Mouse (Mus musculus) midbrain, embryonic 10.5 days (tissue): Measurements from ENCODE around the gene Zfp708. TPM values are rescaled to one million over a fixed set of nuclear protein-coding genes. Genes with fewer than 3 reads are reported as not detected.

ENCODE experiments used
- DNase-seq: peaks from one replicate; pipeline ENCODE4 v3.0.0-alpha.2; 2017; ENCODE audit warnings: low spot score
- H3K27ac ChIP-seq: fragments of 300-500 bp; sonication (generic); replicated peaks from 2 replicates; pipeline ENCODE4 v1.5.1; 2016; ENCODE audit warnings: mild to moderate bottlenecking
- H3K27me3 ChIP-seq: fragments of 300-500 bp; sonication (generic); 2 replicates; pipeline ENCODE4 v1.6.1; 2016; ENCODE audit warnings: low read depth, mild to moderate bottlenecking; ENCODE audit not compliant: poor library complexity, severe bottlenecking
- H3K36me3 ChIP-seq: fragments of 300-500 bp; sonication (generic); 2 replicates; pipeline ENCODE4 v1.6.1; 2016; ENCODE audit warnings: mild to moderate bottlenecking, moderate library complexity
- H3K4me1 ChIP-seq: fragments of 300-500 bp; sonication (generic); 2 replicates; pipeline ENCODE4 v1.6.1; 2016
- H3K4me3 ChIP-seq: fragments of 300-500 bp; sonication (generic); 2 replicates; pipeline ENCODE4 v1.5.1; 2016; ENCODE audit warnings: mild to moderate bottlenecking, moderate library complexity
- H3K9me3 ChIP-seq: fragments of 300-500 bp; sonication (generic); replicated peaks from 2 replicates; pipeline ENCODE4 v1.6.1; 2016; ENCODE audit warnings: mild to moderate bottlenecking
- WGBS: fragments of 180-500 bp; shearing (Covaris S2); methylation state at CpG from one replicate; pipeline ENCODE4 v1.1.7; 2016; 5-methylcytosine and 5-hydroxymethylcytosine counted together
- polyA plus RNA-seq: library from polyadenylated mRNA; unstranded; fragments of >200 nt; fragmentation: Nextera tagmentation; extraction: Ambion mirVana; gene quantifications from 2 replicates; pipeline ENCODE4 v1.2.1, GENCODE M21; 2016

Gene Zfp708
- polyA plus RNA-seq, 1 experiment from 2014 or later = 5.6 TPM

DNA sequence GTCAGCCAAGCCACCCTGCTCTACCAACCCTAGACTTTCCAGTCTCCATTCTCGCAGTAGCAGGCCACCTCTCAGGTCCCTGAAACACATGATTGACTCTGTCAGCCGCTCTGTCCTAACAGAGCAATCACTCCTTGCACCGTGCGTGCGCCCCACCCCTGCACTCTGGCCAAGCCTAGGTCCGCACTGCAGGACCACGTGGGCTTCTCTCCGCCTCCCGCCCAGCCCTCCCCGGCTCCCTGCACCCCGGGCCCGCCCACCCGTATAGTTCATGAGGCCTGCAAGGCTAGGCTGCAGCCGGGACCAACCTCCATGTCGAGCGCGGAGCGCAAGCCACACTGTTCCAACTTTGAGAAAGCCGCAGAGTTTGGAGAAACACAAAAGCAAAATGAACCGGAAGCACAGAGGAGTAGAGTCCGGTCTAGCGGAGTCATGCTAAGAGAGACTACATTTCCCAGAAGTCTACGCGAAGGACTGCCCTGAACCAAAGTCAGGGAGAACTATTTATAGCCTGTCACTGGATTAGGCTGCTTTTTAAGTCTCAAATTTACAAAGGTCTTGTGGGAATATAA lies 16.5 kb downstream of the Zfp708 start:
- H3K4me3 ChIP-seq = peak overlapping the region; percentile 64
- H3K27ac ChIP-seq = peak overlapping the region; percentile 89
- peak; percentile 81 for DNase-seq
- H3K4me1 ChIP-seq = peaks cover 13% of the 10 kb centered on the region
- peaks cover 32% of the 10 kb centered on the region for H3K36me3 ChIP-seq
- H3K9me3 ChIP-seq = peaks cover 29% of the 10 kb centered on the region; the same call in 1 of the 2 replicates
- WGBS = under 1% methylated on average over 24 of the region's 24 CpGs
- no peaks in the 10 kb centered on the region for H3K27me3 ChIP-seq

DNA sequence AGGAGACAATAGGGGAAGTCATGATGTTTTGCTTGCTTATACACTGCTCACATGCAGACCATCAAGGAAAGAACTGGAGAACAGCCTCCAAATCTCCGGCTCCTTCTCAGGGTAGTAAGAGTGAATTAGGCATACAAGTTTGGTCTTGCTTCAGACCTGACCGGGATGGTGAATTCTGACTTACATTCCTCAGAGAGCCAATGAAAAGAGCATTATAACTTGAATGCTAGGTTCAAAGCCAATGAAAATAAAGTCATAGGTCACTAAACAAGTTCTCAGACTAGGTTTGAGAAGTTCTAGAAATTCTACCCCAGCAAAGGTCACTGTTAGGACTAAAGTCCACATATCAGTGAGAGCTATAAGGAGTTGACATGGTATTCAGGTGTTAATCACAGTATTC lies 20.5 kb downstream of the Zfp708 start:
- WGBS = 95% methylated on average over 2 of the region's 2 CpGs
- H3K27ac ChIP-seq = no peak overlapping the region
- DNase-seq = no peak
- peaks cover 66% of the 10 kb centered on the region for H3K36me3 ChIP-seq
- no peaks in the 10 kb centered on the region for H3K27me3 ChIP-seq
- H3K9me3 ChIP-seq = peaks cover 60% of the 10 kb centered on the region; the same call in 1 of the 2 replicates
- peaks cover 13% of the 10 kb centered on the region for H3K4me1 ChIP-seq
- no peak overlapping the region for H3K4me3 ChIP-seq

DNA sequence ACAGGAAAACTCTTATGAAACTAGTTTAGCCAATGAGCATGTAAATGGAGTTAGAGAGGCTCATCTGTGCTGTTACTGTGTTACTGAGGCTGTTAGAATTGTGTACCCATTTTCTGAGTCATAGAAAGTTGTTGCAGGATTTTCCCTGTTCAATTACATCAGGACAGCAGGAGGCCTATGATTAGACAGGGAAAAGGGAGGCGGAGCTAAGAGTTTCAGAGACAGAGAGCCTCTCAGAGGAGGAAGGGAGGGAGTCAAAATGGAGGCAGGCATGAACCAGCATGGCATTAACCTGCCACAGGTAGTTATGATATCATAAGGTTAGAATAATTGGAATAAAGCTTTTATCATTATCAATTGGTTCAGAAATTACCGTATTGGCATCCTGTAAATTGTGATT lies 25.0 kb downstream of the Zfp708 start:
- Histone ChIP-seq H3K36me3 (peaks cover 94% of the 10 kb centered on the region), H3K27ac (no peak overlapping the region), H3K27me3 (no peaks in the 10 kb centered on the region), H3K9me3 (peaks cover 88% of the 10 kb centered on the region), H3K4me3 (no peak overlapping the region), H3K4me1 (no peaks in the 10 kb centered on the region)
- DNase-seq = no peak
- WGBS = 92% methylated on average over 2 of the region's 2 CpGs

DNA sequence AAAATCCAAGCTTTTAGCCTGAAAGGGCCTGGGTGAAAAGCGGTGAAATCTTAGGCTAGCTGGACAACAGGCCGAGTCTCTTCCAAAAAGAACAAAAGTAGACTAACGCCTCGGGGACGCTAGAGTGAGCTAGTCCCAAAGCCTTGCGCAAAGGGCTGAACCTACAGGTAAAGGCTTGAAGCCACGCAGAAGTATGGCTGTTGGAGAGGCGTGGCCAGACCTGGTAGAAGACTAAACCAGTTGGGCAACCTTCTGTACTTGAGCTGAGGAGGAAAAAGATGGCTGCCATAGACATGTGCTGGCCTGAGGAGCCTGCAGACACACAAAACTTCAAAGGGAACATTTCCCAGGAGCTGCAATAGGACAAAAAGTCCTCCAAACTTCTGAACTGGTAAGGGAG lies 32.4 kb downstream of the Zfp708 start:
- Histone ChIP-seq H3K4me1 (peaks cover 2% of the 10 kb centered on the region), H3K4me3 (no peak overlapping the region), H3K27ac (no peak overlapping the region), H3K9me3 (peaks cover 55% of the 10 kb centered on the region), H3K27me3 (no peaks in the 10 kb centered on the region), H3K36me3 (peaks cover 37% of the 10 kb centered on the region)
- no peak for DNase-seq
- WGBS = 87% methylated on average over 8 of the region's 8 CpGs

DNA sequence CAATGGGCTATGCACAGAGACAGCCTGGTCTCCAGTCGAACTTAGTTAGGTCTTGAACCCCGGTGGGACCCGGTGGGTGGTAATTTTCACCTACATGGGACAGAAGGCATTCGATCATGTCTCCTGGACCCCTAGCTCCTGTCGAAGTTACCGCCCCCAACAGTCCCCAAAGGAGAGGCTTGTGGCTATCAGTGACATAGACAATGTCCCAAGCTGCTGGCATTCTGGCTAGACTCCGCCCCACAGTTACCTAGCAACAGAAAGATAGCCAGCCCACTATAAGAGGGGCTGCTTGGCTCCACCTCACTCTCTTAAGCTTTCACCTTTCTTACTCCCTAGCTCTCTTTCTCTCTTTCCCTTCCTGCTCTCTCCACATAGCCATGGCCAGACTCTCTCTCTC lies 35.3 kb downstream of the Zfp708 start:
- DNase-seq = no peak

DNA sequence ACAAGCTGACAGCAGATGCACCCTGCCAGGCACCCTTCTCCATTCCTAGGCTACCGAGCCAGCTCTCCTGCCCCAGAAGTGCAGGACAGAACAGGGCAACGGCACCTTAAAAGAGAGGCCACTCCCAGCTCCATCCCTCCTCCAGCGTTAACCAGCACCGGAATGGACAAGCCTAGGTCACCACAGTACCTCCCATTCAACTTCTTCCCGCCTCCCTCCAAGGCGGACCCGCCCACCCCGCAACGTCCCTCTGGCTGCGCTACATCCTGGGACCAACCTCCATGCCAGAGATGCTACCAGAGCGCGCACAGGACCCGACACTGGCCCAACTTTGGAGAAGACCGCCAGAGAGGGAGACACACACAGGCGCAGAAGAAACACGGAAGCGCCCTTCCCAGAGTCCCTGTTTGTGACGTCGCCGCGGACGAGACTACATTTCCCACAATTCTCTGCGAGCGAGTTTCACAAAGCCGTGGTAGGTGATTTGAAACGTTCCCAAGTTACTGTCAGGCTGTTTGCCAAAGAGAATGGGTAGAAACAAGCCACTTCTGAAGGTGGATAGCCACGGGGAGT lies 36.9 kb downstream of the Zfp708 start, which contains the start of gene Zfp712:
Zfp712 (minus strand) TSS at position 385 of the 573 bp plus-strand sequence.
- WGBS = under 1% methylated on average over 27 of the region's 27 CpGs
- peak; percentile 87 for DNase-seq
- Histone ChIP-seq H3K27ac (peak within 1 kb of the TSS; percentile 86), H3K27me3 (no peaks in the 10 kb centered on the region), H3K4me3 (peak within 1 kb of the TSS; percentile 74), H3K9me3 (peaks cover 29% of the 10 kb centered on the region; the same call in 1 of the 2 replicates), H3K4me1 (peaks cover 7% of the 10 kb centered on the region), H3K36me3 (peaks cover 8% of the 10 kb centered on the region; the same call in 1 of the 2 replicates)

More for the DNA sequence above, 35.3 kb downstream of the Zfp708 start:
- Histone ChIP-seq H3K4me3 (no peak overlapping the region), H3K9me3 (peaks cover 38% of the 10 kb centered on the region; the same call in 1 of the 2 replicates), H3K4me1 (peaks cover 7% of the 10 kb centered on the region), H3K36me3 (peaks cover 12% of the 10 kb centered on the region), H3K27me3 (no peaks in the 10 kb centered on the region), H3K27ac (no peak overlapping the region)
- 56% methylated on average over 7 of the region's 7 CpGs for WGBS

DNA sequence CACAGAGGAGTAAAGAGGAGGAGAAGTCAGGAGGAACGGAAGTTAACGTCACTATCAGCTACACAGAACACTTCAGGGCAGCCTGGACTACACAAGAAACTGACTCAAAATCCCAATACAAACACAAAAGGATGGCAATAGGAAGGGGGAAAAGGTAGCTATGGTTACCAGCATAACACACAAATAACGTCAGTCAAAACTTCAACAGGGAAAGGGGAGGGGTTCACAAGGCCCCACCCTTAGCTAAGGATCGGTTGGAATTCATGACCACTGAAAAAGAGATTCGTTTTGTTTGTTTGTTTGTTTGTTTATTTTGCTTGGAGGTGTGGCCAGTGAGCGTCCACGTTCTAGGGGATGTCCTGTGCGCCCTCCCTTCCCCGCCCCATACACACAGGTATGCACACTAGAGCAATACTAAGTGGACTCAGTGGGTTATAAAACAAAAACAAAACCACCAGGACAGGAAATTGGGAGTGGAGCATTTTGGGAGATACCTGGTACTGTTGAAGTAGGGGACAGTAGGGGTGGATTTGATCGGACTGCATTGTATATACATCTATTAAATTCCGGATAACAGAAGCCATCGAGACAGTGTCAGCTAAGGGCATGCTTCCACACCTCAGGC lies 37.5 kb downstream of the Zfp708 start:
- peak overlapping the region; percentile 74 for H3K4me3 ChIP-seq
- WGBS = 4% methylated on average over 12 of the region's 12 CpGs
- H3K27me3 ChIP-seq = no peaks in the 10 kb centered on the region
- no peak for DNase-seq
- peaks cover 25% of the 10 kb centered on the region; the same call in 1 of the 2 replicates for H3K9me3 ChIP-seq
- H3K4me1 ChIP-seq = peaks cover 7% of the 10 kb centered on the region
- H3K27ac ChIP-seq = peak overlapping the region; percentile 86
- 0 out of 2 replicates have a peak, but pooled peaks cover 6% of the 10 kb centered on the region for H3K36me3 ChIP-seq

Other genes starting within 250 kb of the Zfp708 start
- 1.2 and 1.4 TPM in 2 replicates for gene Gm10767, start 193.1 kb downstream of the Zfp708 start, polyA plus RNA-seq
- 4.0 and 4.3 TPM in 2 replicates for gene Zfp712, start 36.8 kb downstream of the Zfp708 start, polyA plus RNA-seq
- gene Gm28557, start 10.6 kb upstream of the Zfp708 start, polyA plus RNA-seq = 2.6 and 3.1 TPM in 2 replicates
- 0.15 and 0.19 TPM in 2 replicates for gene Rslcan18, start 18.3 kb upstream of the Zfp708 start, polyA plus RNA-seq
- 1.5 and 1.8 TPM in 2 replicates for gene Zfp759, start 23.7 kb upstream of the Zfp708 start, polyA plus RNA-seq
- gene Rsl1, start 75.2 kb upstream of the Zfp708 start, polyA plus RNA-seq = 6.7 and 6.8 TPM in 2 replicates
- gene Zfp455, start 96.5 kb upstream of the Zfp708 start, polyA plus RNA-seq = 1.2 and 1.4 TPM in 2 replicates
- gene Zfp458, start 180.5 kb upstream of the Zfp708 start, polyA plus RNA-seq = 1.3 and 1.7 TPM in 2 replicates
- gene Zfp457, start 208.5 kb upstream of the Zfp708 start, polyA plus RNA-seq = 0.37 and 0.59 TPM in 2 replicates
- gene Zfp595, start 234.6 kb upstream of the Zfp708 start, polyA plus RNA-seq = 1.5 and 1.8 TPM in 2 replicates